Mouse (Mus musculus): ENCODE data around the gene Ppm1n. TPM values are rescaled to one million over a fixed set of nuclear protein-coding genes. Genes with fewer than 3 reads are reported as not detected.

The Ppm1n gene
- polyA plus RNA-seq (2016; fragmentation: Nextera tagmentation; extraction: Ambion mirVana), result 0.18 TPM in 1 of 2 replicates, not detected in the other

GRCm38 (mm10) chr7:19279581-19280114, at the start of gene Ppm1n:
Gene Ppm1n (minus strand): TSS chr7:19280064.
- Histone ChIP-seq H3K36me3 (no peaks in the 10 kb centered on the region), H3K9me3 (no peaks in the 10 kb centered on the region), H3K27ac (no peak within 1 kb of the TSS), H3K9ac (no peak within 1 kb of the TSS), H3K27me3 (peaks cover 65% of the 10 kb centered on the region), H3K4me1 (peaks cover 11% of the 10 kb centered on the region; the same call in 1 of the 2 replicates), H3K4me2 (replicated peaks) (peak within 1 kb of the TSS; percentile 41), H3K4me3 (peak within 1 kb of the TSS; percentile 23)
- ATAC-seq (ENCODE audit: insufficient number of reproducible peaks, insufficient read depth, low FRiP score, low TSS enrichment), result no peak
- WGBS, result under 1% methylated on average over 46 of the region's 46 CpGs

GRCm38 (mm10) chr7:19328425-19328824, 48.6 kb upstream of the Ppm1n start:
- Histone ChIP-seq H3K36me3 (no peaks in the 10 kb centered on the region), H3K9me3 (no peaks in the 10 kb centered on the region), H3K4me3 (no peak overlapping the region), H3K4me2 (replicated peaks) (no peak overlapping the region), H3K4me1 (peaks cover 16% of the 10 kb centered on the region), H3K27ac (no peak overlapping the region), H3K27me3 (0 out of 2 replicates have a peak, but pooled peaks cover 5% of the 10 kb centered on the region), H3K9ac (no peak overlapping the region)
- no peak for ATAC-seq (ENCODE audit: insufficient number of reproducible peaks, insufficient read depth, low FRiP score, low TSS enrichment)

- Histone ChIP-seq H3K4me2 (replicated peaks) (peak overlapping the region; percentile 54; the same call in 1 of the 2 replicates), H3K27ac (no peak overlapping the region), H3K4me1 (peaks cover 16% of the 10 kb centered on the region), H3K36me3 (no peaks in the 10 kb centered on the region), H3K4me3 (no peak overlapping the region), H3K9me3 (no peaks in the 10 kb centered on the region), H3K9ac (0 out of 2 replicates have a peak overlapping the region, but pooled peaks have one; percentile 32), H3K27me3 (0 out of 2 replicates have a peak, but pooled peaks cover 5% of the 10 kb centered on the region)
- 74% methylated on average over 5 of the region's 5 CpGs for WGBS
- no peak for ATAC-seq (ENCODE audit: insufficient number of reproducible peaks, insufficient read depth, low FRiP score, low TSS enrichment)
Measured at GRCm38 (mm10) chr7:19327782-19328181, 47.9 kb upstream of the Ppm1n start.

- Histone ChIP-seq H3K9me3 (no peaks in the 10 kb centered on the region), H3K36me3 (no peaks in the 10 kb centered on the region), H3K9ac (0 out of 2 replicates have a peak overlapping the region, but pooled peaks have one; percentile 32), H3K4me1 (peaks cover 16% of the 10 kb centered on the region), H3K27me3 (0 out of 2 replicates have a peak, but pooled peaks cover 10% of the 10 kb centered on the region), H3K4me2 (replicated peaks) (peak overlapping the region; percentile 54), H3K27ac (no peak overlapping the region), H3K4me3 (peak overlapping the region; percentile 33)
- no peak for ATAC-seq (ENCODE audit: insufficient number of reproducible peaks, insufficient read depth, low FRiP score, low TSS enrichment)
- WGBS, result under 1% methylated on average over 22 of the region's 22 CpGs
Measured at GRCm38 (mm10) chr7:19327128-19327527, 47.3 kb upstream of the Ppm1n start.

- Histone ChIP-seq H3K27ac (no peak overlapping the region), H3K4me1 (peaks cover 16% of the 10 kb centered on the region), H3K27me3 (peaks cover 14% of the 10 kb centered on the region; the same call in 1 of the 2 replicates), H3K9ac (no peak overlapping the region), H3K9me3 (no peaks in the 10 kb centered on the region), H3K4me2 (replicated peaks) (peak overlapping the region; percentile 54), H3K4me3 (peak overlapping the region; percentile 33), H3K36me3 (no peaks in the 10 kb centered on the region)
- 2% methylated on average over 20 of the region's 20 CpGs for WGBS
- peak; percentile 54; the same call in 1 of the 2 replicates for ATAC-seq (ENCODE audit: insufficient number of reproducible peaks, insufficient read depth, low FRiP score, low TSS enrichment)
Measured at GRCm38 (mm10) chr7:19326359-19326758, 46.5 kb upstream of the Ppm1n start.

- H3K4me2 ChIP-seq (replicated peaks), result peak overlapping the region; percentile 54; the same call in 1 of the 2 replicates
Measured at GRCm38 (mm10) chr7:19325262-19326199, 45.7 kb upstream of the Ppm1n start.

GRCm38 (mm10) chr7:19324221-19324620, 44.4 kb upstream of the Ppm1n start:
- Histone ChIP-seq H3K4me1 (peaks cover 23% of the 10 kb centered on the region), H3K9ac (no peak overlapping the region), H3K9me3 (no peaks in the 10 kb centered on the region), H3K4me2 (replicated peaks) (no peak overlapping the region), H3K36me3 (no peaks in the 10 kb centered on the region), H3K27ac (no peak overlapping the region), H3K27me3 (peaks cover 16% of the 10 kb centered on the region; the same call in 1 of the 2 replicates), H3K4me3 (no peak overlapping the region)
- no peak for ATAC-seq (ENCODE audit: insufficient number of reproducible peaks, insufficient read depth, low FRiP score, low TSS enrichment)
- WGBS, result 86% methylated on average over 11 of the region's 11 CpGs

More at GRCm38 (mm10) chr7:19325262-19326199, 45.7 kb upstream of the Ppm1n start:
- Histone ChIP-seq H3K36me3 (no peaks in the 10 kb centered on the region), H3K9ac (no peak overlapping the region), H3K27ac (no peak overlapping the region), H3K4me1 (peaks cover 20% of the 10 kb centered on the region), H3K27me3 (peaks cover 14% of the 10 kb centered on the region; the same call in 1 of the 2 replicates), H3K9me3 (no peaks in the 10 kb centered on the region), H3K4me3 (no peak overlapping the region)
- 70% methylated on average over 21 of the region's 21 CpGs for WGBS
- ATAC-seq (ENCODE audit: insufficient number of reproducible peaks, insufficient read depth, low FRiP score, low TSS enrichment), result no peak

- Histone ChIP-seq H3K4me3 (no peak overlapping the region), H3K9ac (no peak overlapping the region), H3K9me3 (no peaks in the 10 kb centered on the region), H3K4me2 (replicated peaks) (no peak overlapping the region), H3K36me3 (no peaks in the 10 kb centered on the region), H3K27ac (no peak overlapping the region), H3K4me1 (peaks cover 21% of the 10 kb centered on the region), H3K27me3 (peaks cover 31% of the 10 kb centered on the region)
- WGBS, result 37% methylated on average over 9 of the region's 9 CpGs
- no peak for ATAC-seq (ENCODE audit: insufficient number of reproducible peaks, insufficient read depth, low FRiP score, low TSS enrichment)
Measured at GRCm38 (mm10) chr7:19322489-19322888, 42.6 kb upstream of the Ppm1n start.

GRCm38 (mm10) chr7:19321464-19321863, 41.6 kb upstream of the Ppm1n start:
- H3K9me3 ChIP-seq, result no peaks in the 10 kb centered on the region
- WGBS, result 61% methylated on average over 5 of the region's 5 CpGs
- H3K4me2 ChIP-seq (replicated peaks), result no peak overlapping the region
- no peak overlapping the region for H3K4me3 ChIP-seq
- no peaks in the 10 kb centered on the region for H3K36me3 ChIP-seq
- H3K27ac ChIP-seq, result no peak overlapping the region
- H3K9ac ChIP-seq, result no peak overlapping the region
- H3K27me3 ChIP-seq, result peaks cover 39% of the 10 kb centered on the region
- ATAC-seq (ENCODE audit: insufficient number of reproducible peaks, insufficient read depth, low FRiP score, low TSS enrichment), result no peak
- peaks cover 11% of the 10 kb centered on the region for H3K4me1 ChIP-seq

- no peaks in the 10 kb centered on the region for H3K36me3 ChIP-seq
- H3K9me3 ChIP-seq, result no peaks in the 10 kb centered on the region
- H3K4me1 ChIP-seq, result peaks cover 7% of the 10 kb centered on the region; the same call in 1 of the 2 replicates
- no peak overlapping the region for H3K9ac ChIP-seq
- no peak for ATAC-seq (ENCODE audit: insufficient number of reproducible peaks, insufficient read depth, low FRiP score, low TSS enrichment)
- no peak overlapping the region for H3K27ac ChIP-seq
- 41% methylated on average over 7 of the region's 7 CpGs for WGBS
- peaks cover 47% of the 10 kb centered on the region for H3K27me3 ChIP-seq
- H3K4me2 ChIP-seq (replicated peaks), result peak overlapping the region; percentile 83
- H3K4me3 ChIP-seq, result no peak overlapping the region
Measured at GRCm38 (mm10) chr7:19320637-19321036, 40.8 kb upstream of the Ppm1n start.

GRCm38 (mm10) chr7:19319906-19320305, 40.0 kb upstream of the Ppm1n start:
- Histone ChIP-seq H3K4me2 (replicated peaks) (peak overlapping the region; percentile 83), H3K36me3 (no peaks in the 10 kb centered on the region), H3K4me3 (peak overlapping the region; percentile 47), H3K27me3 (peaks cover 47% of the 10 kb centered on the region), H3K9me3 (no peaks in the 10 kb centered on the region), H3K9ac (peak overlapping the region; percentile 28; the same call in 1 of the 2 replicates), H3K4me1 (peaks cover 7% of the 10 kb centered on the region; the same call in 1 of the 2 replicates), H3K27ac (no peak overlapping the region)
- peak; percentile 87 for ATAC-seq (ENCODE audit: insufficient number of reproducible peaks, insufficient read depth, low FRiP score, low TSS enrichment)
- WGBS, result under 1% methylated on average over 41 of the region's 41 CpGs

Measured in embryonic facial prominence, embryonic 12.5 days (tissue).